Mouse (Mus musculus): ENCODE results near the gene Nmrk2.
"Not testable (repeated sequence)": the region's sequence is repeated elsewhere in the genome, so short reads cannot be mapped to it uniquely, and the experiment has no call there.

Nmrk2 gene

GRCm38 (mm10) chr10:81182336-81183333 lies 19.2 kb downstream of the Nmrk2 start, which contains the start of gene Dapk3:
TSS of gene Dapk3 (plus strand) at chr10:81183005.
- DNase-seq, result peak; percentile 97 to 98

- DNase-seq, result not testable (repeated sequence)
These were observed 20.0 kb downstream of the Nmrk2 start for GRCm38 (mm10) chr10:81181860-81182259.

GRCm38 (mm10) chr10:81180946-81181345 lies 20.9 kb downstream of the Nmrk2 start:
- no peak for DNase-seq

GRCm38 (mm10) chr10:81179451-81180342 lies 22.2 kb downstream of the Nmrk2 start:
- DNase-seq, result no peak

GRCm38 (mm10) chr10:81178927-81179326 lies 22.9 kb downstream of the Nmrk2 start:
- no peak for DNase-seq

GRCm38 (mm10) chr10:81177958-81178712 lies 23.7 kb downstream of the Nmrk2 start:
- DNase-seq, result no peak

- DNase-seq, result no peak
These were observed 24.3 kb downstream of the Nmrk2 start for GRCm38 (mm10) chr10:81177491-81177925.

GRCm38 (mm10) chr10:81176466-81177271 lies 25.2 kb downstream of the Nmrk2 start, which contains the start of gene Eef2:
TSS of gene Eef2 (plus strand) at chr10:81176631.
- peak; percentile 98 to 99 for DNase-seq

GRCm38 (mm10) chr10:81175936-81176465 lies 25.9 kb downstream of the Nmrk2 start:
- peak in 1 of 2 experiments; percentile 51 for DNase-seq

- DNase-seq, result not testable (repeated sequence)
These were observed 26.5 kb downstream of the Nmrk2 start for GRCm38 (mm10) chr10:81175345-81175701.

GRCm38 (mm10) chr10:81174617-81175344 lies 27.1 kb downstream of the Nmrk2 start:
- DNase-seq, result peak; percentile 86 to 90

GRCm38 (mm10) chr10:81173132-81173531 lies 28.7 kb downstream of the Nmrk2 start:
- DNase-seq, result peak; percentile 76 to 78

- not testable (repeated sequence) for DNase-seq
These were observed 32.4 kb downstream of the Nmrk2 start for GRCm38 (mm10) chr10:81169411-81169900.

GRCm38 (mm10) chr10:81168521-81169244 lies 33.2 kb downstream of the Nmrk2 start:
- DNase-seq, result peak; percentile 90 to 93

GRCm38 (mm10) chr10:81168087-81168431 lies 33.8 kb downstream of the Nmrk2 start:
- no peak for DNase-seq

- DNase-seq, result peak; percentile 100
These were observed 34.4 kb downstream of the Nmrk2 start, which contains the start of gene Pias4 for GRCm38 (mm10) chr10:81167200-81168086. TSS of gene Pias4 (minus strand) at chr10:81167923.

GRCm38 (mm10) chr10:81165118-81165517 lies 36.7 kb downstream of the Nmrk2 start:
- peak in 1 of 2 experiments; percentile 53 for DNase-seq

- DNase-seq, result no peak
These were observed 39.6 kb downstream of the Nmrk2 start for GRCm38 (mm10) chr10:81162318-81162652.

Measured in lung, adult 18-20 months (tissue).